Mouse (Mus musculus): ENCODE measurements at regions not wholly inside any gene's neighbourhood (a gene's known extent, or its start where the extent isn't known, plus 50 kb on each side); places are given as distances from the start of the nearest gene placed in this dataset.

- Histone ChIP-seq H3K27ac (ENCODE audit: insufficient read depth, low read depth, low read length) (no peak overlapping the region), H3K4me3 (ENCODE audit: insufficient read depth, low read depth, low read length) (no peak overlapping the region), H3K4me1 (ENCODE audit: control insufficient read depth, insufficient read depth, low read length) (no peaks in the 10 kb centered on the region), H3K36me3 (ENCODE audit: control insufficient read depth, insufficient read depth, low read length) (no peaks in the 10 kb centered on the region), H3K27me3 (replicated peaks; ENCODE audit: control insufficient read depth, insufficient read depth, low read length) (no peaks in the 10 kb centered on the region; the same call in 1 of the 2 replicates)
- DNase-seq = no peak
- TF ChIP-seq CTCF (conservative IDR thresholded peaks at IDR 0.05; ENCODE audit: insufficient read depth, insufficient read length, low read depth, low read length) (no peak), POLR2A (IDR thresholded peaks at IDR 0.05; ENCODE audit: low read depth, low read length) (no peak)
- 88% methylated on average over 5 of the region's 5 CpGs for WGBS
These were observed 369.3 kb upstream of the Zeb2 start for GRCm38 (mm10) chr2:45486530-45486929.

GRCm38 (mm10) chr2:45485477-45485876 is 368.3 kb upstream of the Zeb2 start:
- H3K4me1 ChIP-seq (ENCODE audit: control insufficient read depth, insufficient read depth, low read length) = no peaks in the 10 kb centered on the region
- H3K27me3 ChIP-seq (replicated peaks; ENCODE audit: control insufficient read depth, insufficient read depth, low read length) = no peaks in the 10 kb centered on the region; the same call in 1 of the 2 replicates
- no peak overlapping the region for H3K4me3 ChIP-seq (ENCODE audit: insufficient read depth, low read depth, low read length)
- 81% methylated on average over 10 of the region's 10 CpGs for WGBS
- DNase-seq = no peak
- TF ChIP-seq CTCF (conservative IDR thresholded peaks at IDR 0.05; ENCODE audit: insufficient read depth, insufficient read length, low read depth, low read length) (no peak), POLR2A (IDR thresholded peaks at IDR 0.05; ENCODE audit: low read depth, low read length) (no peak)
- H3K27ac ChIP-seq (ENCODE audit: insufficient read depth, low read depth, low read length) = no peak overlapping the region
- no peaks in the 10 kb centered on the region for H3K36me3 ChIP-seq (ENCODE audit: control insufficient read depth, insufficient read depth, low read length)

- H3K4me1 ChIP-seq (ENCODE audit: control insufficient read depth, insufficient read depth, low read length) = no peaks in the 10 kb centered on the region
- 75% methylated on average over 2 of the region's 2 CpGs for WGBS
- TF ChIP-seq CTCF (conservative IDR thresholded peaks at IDR 0.05; ENCODE audit: insufficient read depth, insufficient read length, low read depth, low read length) = no peak
- TF ChIP-seq POLR2A (IDR thresholded peaks at IDR 0.05; ENCODE audit: low read depth, low read length) = no peak
- no peaks in the 10 kb centered on the region; the same call in 1 of the 2 replicates for H3K27me3 ChIP-seq (replicated peaks; ENCODE audit: control insufficient read depth, insufficient read depth, low read length)
- H3K36me3 ChIP-seq (ENCODE audit: control insufficient read depth, insufficient read depth, low read length) = no peaks in the 10 kb centered on the region
- H3K4me3 ChIP-seq (ENCODE audit: insufficient read depth, low read depth, low read length) = no peak overlapping the region
- no peak for DNase-seq
- no peak overlapping the region for H3K27ac ChIP-seq (ENCODE audit: insufficient read depth, low read depth, low read length)
These were observed 363.5 kb upstream of the Zeb2 start for GRCm38 (mm10) chr2:45480671-45481070.

GRCm38 (mm10) chr2:45475996-45476395 is 358.8 kb upstream of the Zeb2 start:
- no peaks in the 10 kb centered on the region for H3K36me3 ChIP-seq (ENCODE audit: control insufficient read depth, insufficient read depth, low read length)
- no peak overlapping the region for H3K4me3 ChIP-seq (ENCODE audit: insufficient read depth, low read depth, low read length)
- DNase-seq = no peak
- H3K27me3 ChIP-seq (replicated peaks; ENCODE audit: control insufficient read depth, insufficient read depth, low read length) = no peaks in the 10 kb centered on the region
- H3K4me1 ChIP-seq (ENCODE audit: control insufficient read depth, insufficient read depth, low read length) = no peaks in the 10 kb centered on the region
- TF ChIP-seq CTCF (conservative IDR thresholded peaks at IDR 0.05; ENCODE audit: insufficient read depth, insufficient read length, low read depth, low read length) (no peak), POLR2A (IDR thresholded peaks at IDR 0.05; ENCODE audit: low read depth, low read length) (no peak)
- H3K27ac ChIP-seq (ENCODE audit: insufficient read depth, low read depth, low read length) = no peak overlapping the region

GRCm38 (mm10) chr2:45464306-45464705 is 347.1 kb upstream of the Zeb2 start:
- Histone ChIP-seq H3K4me1 (ENCODE audit: control insufficient read depth, insufficient read depth, low read length) (no peaks in the 10 kb centered on the region), H3K27me3 (replicated peaks; ENCODE audit: control insufficient read depth, insufficient read depth, low read length) (no peaks in the 10 kb centered on the region), H3K4me3 (ENCODE audit: insufficient read depth, low read depth, low read length) (no peak overlapping the region), H3K27ac (ENCODE audit: insufficient read depth, low read depth, low read length) (no peak overlapping the region), H3K36me3 (ENCODE audit: control insufficient read depth, insufficient read depth, low read length) (no peaks in the 10 kb centered on the region)
- 82% methylated on average over 4 of the region's 4 CpGs for whole genome bisulfite sequencing
- no peak for DNase-seq
- no peak for TF ChIP-seq POLR2A (IDR thresholded peaks at IDR 0.05; ENCODE audit: low read depth, low read length)

GRCm38 (mm10) chr2:45459410-45459809 is 342.2 kb upstream of the Zeb2 start:
- H3K4me1 ChIP-seq (ENCODE audit: control insufficient read depth, insufficient read depth, low read length) = no peaks in the 10 kb centered on the region
- no peaks in the 10 kb centered on the region for H3K36me3 ChIP-seq (ENCODE audit: control insufficient read depth, insufficient read depth, low read length)
- no peak overlapping the region for H3K27ac ChIP-seq (ENCODE audit: insufficient read depth, low read depth, low read length)
- no peak overlapping the region for H3K4me3 ChIP-seq (ENCODE audit: insufficient read depth, low read depth, low read length)
- TF ChIP-seq POLR2A (IDR thresholded peaks at IDR 0.05; ENCODE audit: low read depth, low read length) (no peak), CTCF (conservative IDR thresholded peaks at IDR 0.05; ENCODE audit: insufficient read depth, insufficient read length, low read depth, low read length) (no peak)
- no peak for DNase-seq
- H3K27me3 ChIP-seq (replicated peaks; ENCODE audit: control insufficient read depth, insufficient read depth, low read length) = no peaks in the 10 kb centered on the region

GRCm38 (mm10) chr2:45454811-45455210 is 337.6 kb upstream of the Zeb2 start:
- Histone ChIP-seq H3K36me3 (ENCODE audit: control insufficient read depth, insufficient read depth, low read length) (no peaks in the 10 kb centered on the region), H3K4me3 (ENCODE audit: insufficient read depth, low read depth, low read length) (no peak overlapping the region), H3K27me3 (replicated peaks; ENCODE audit: control insufficient read depth, insufficient read depth, low read length) (no peaks in the 10 kb centered on the region), H3K4me1 (ENCODE audit: control insufficient read depth, insufficient read depth, low read length) (no peaks in the 10 kb centered on the region), H3K27ac (ENCODE audit: insufficient read depth, low read depth, low read length) (no peak overlapping the region)
- DNase-seq = no peak
- WGBS = 77% methylated on average over 2 of the region's 2 CpGs
- TF ChIP-seq POLR2A (IDR thresholded peaks at IDR 0.05; ENCODE audit: low read depth, low read length) (no peak), CTCF (conservative IDR thresholded peaks at IDR 0.05; ENCODE audit: insufficient read depth, insufficient read length, low read depth, low read length) (no peak)

DNA sequence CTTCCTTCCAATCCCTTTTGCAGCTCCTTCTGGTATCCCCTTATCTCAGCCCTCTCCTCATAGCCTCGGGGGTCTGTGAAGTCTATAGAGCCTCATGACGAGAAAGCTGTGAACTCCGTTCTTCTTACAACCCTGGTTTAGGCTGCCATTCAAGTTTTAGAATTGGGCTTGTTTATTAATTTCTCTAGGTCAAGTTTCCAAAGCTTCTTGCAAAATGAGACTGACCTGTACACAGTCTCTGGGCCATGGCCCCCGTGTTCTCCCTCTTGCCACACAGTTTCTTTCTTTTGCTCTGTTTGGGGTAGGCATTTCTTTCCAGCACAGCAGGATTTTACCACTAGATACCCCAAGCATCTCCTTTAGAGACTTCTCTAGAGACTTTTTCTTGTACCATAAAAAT is 322.0 kb upstream of the Zeb2 start:
- no peak for TF ChIP-seq POLR2A (IDR thresholded peaks at IDR 0.05; ENCODE audit: low read depth, low read length)
- no peak for TF ChIP-seq CTCF (conservative IDR thresholded peaks at IDR 0.05; ENCODE audit: insufficient read depth, insufficient read length, low read depth, low read length)
- Histone ChIP-seq H3K27ac (ENCODE audit: insufficient read depth, low read depth, low read length) (no peak overlapping the region), H3K4me1 (ENCODE audit: control insufficient read depth, insufficient read depth, low read length) (peaks cover 5% of the 10 kb centered on the region; the same call in 1 of the 2 replicates), H3K36me3 (ENCODE audit: control insufficient read depth, insufficient read depth, low read length) (no peaks in the 10 kb centered on the region), H3K27me3 (replicated peaks; ENCODE audit: control insufficient read depth, insufficient read depth, low read length) (no peaks in the 10 kb centered on the region), H3K4me3 (ENCODE audit: insufficient read depth, low read depth, low read length) (no peak overlapping the region)
- no peak for DNase-seq
- 83% methylated on average over 4 of the region's 4 CpGs for WGBS

All from kidney, adult 2 months (tissue).